Mouse (Mus musculus) CH12.LX (cell line): ENCODE results near the gene Kcna3. TPM values are rescaled to one million over a fixed set of nuclear protein-coding genes. Genes with fewer than 3 reads are reported as not detected.

Experiments
- DNase-seq: peaks from one replicate; pipeline ENCODE4 v3.0.0-alpha.2; 2013; ENCODE audit errors: extremely low read depth
- H3K27ac ChIP-seq: 2 replicates; pipeline ENCODE4 v1.5.1; 2012; ENCODE audit warnings: low read depth, mild to moderate bottlenecking, control low read depth, moderate library complexity; ENCODE audit not compliant: insufficient read depth
- H3K27me3 ChIP-seq: replicated peaks from 2 replicates; pipeline ENCODE3; 2012; ENCODE audit warnings: inconsistent platforms
- H3K36me3 ChIP-seq, 2 experiments: replicated peaks in 1 of 2; 2 replicates each; pipeline versions ENCODE3 to v1.6.1; 2012; ENCODE audit warnings: inconsistent platforms in 1 of 2, low read length in 1 of 2, mild to moderate bottlenecking in 1 of 2, mixed read lengths in 1 of 2, moderate library complexity in 1 of 2; ENCODE audit not compliant: control insufficient read depth in 1 of 2, insufficient read depth in 1 of 2
- H3K4me1 ChIP-seq, 2 experiments: 2 replicates each; pipeline ENCODE4 v1.6.1; 2012; ENCODE audit warnings: inconsistent platforms in 1 of 2, moderate library complexity in 1 of 2; ENCODE audit not compliant: insufficient read depth in 2 of 2, control insufficient read depth in 1 of 2
- H3K4me2 ChIP-seq: 2 replicates; pipeline ENCODE4 v1.6.1; 2012; ENCODE audit warnings: low read depth, mild to moderate bottlenecking, control low read depth; ENCODE audit not compliant: poor library complexity, insufficient read depth, severe bottlenecking
- H3K4me3 ChIP-seq, 3 experiments: fragments of 150-350 bp in 1 of 3; sonication (generic) in 1 of 3; replicated peaks in 1 of 3; 2 replicates each; pipeline versions ENCODE3 to v1.5.1; 2011 to 2012; ENCODE audit warnings: low read depth in 2 of 3, low read length in 2 of 3, mild to moderate bottlenecking in 2 of 3, moderate library complexity in 2 of 3, control low read depth in 1 of 3, improper control_type of control experiment in 1 of 3, inconsistent platforms in 1 of 3, mixed read lengths in 1 of 3; ENCODE audit not compliant: poor library complexity in 1 of 3
- H3K79me2 ChIP-seq: replicated peaks from 2 replicates; pipeline ENCODE4 v1.6.1; 2012; ENCODE audit warnings: mild to moderate bottlenecking, moderate library complexity; ENCODE audit not compliant: control insufficient read depth, poor library complexity, insufficient read depth, severe bottlenecking; ENCODE audit errors: extremely low read depth
- H3K9ac ChIP-seq: 2 replicates; pipeline ENCODE4 v1.6.1; 2012; ENCODE audit warnings: low read depth, mild to moderate bottlenecking, control low read depth, moderate library complexity; ENCODE audit not compliant: insufficient read depth
- H3K9me3 ChIP-seq: replicated peaks from 2 replicates; pipeline ENCODE3; 2012; ENCODE audit warnings: low read length, inconsistent platforms, mixed read lengths
- ELF1 ChIP-seq: IDR thresholded peaks from 2 replicates; pipeline ENCODE4 v1.6.1; 2014; ENCODE audit warnings: low read depth, mild to moderate bottlenecking, inconsistent platforms, low read length, improper control_type of control experiment
- EP300 ChIP-seq: IDR thresholded peaks from 2 replicates; pipeline ENCODE4 v1.6.1; 2011; ENCODE audit warnings: low read length, improper control_type of control experiment
- ETS1 ChIP-seq: conservative IDR thresholded peaks from 2 replicates; pipeline ENCODE4 v1.6.1; 2012; ENCODE audit warnings: low read depth, mild to moderate bottlenecking, inconsistent platforms, low read length, improper control_type of control experiment, moderate library complexity
- HCFC1 ChIP-seq: IDR thresholded peaks from 2 replicates; pipeline ENCODE4 v1.6.1; 2012; ENCODE audit warnings: low read depth, mild to moderate bottlenecking, inconsistent platforms, low read length, improper control_type of control experiment
- IRF4 ChIP-seq: IDR thresholded peaks from 2 replicates; pipeline ENCODE4 v1.6.1; 2014; ENCODE audit warnings: low read depth, mild to moderate bottlenecking, inconsistent platforms, low read length, improper control_type of control experiment
- JUN ChIP-seq: IDR thresholded peaks from 2 replicates; pipeline ENCODE4 v1.6.1; 2011; ENCODE audit warnings: low read depth, mild to moderate bottlenecking, low read length, improper control_type of control experiment, moderate library complexity; ENCODE audit not compliant: insufficient read depth
- JUND ChIP-seq: conservative IDR thresholded peaks from 2 replicates; pipeline ENCODE4 v1.6.1; 2011; ENCODE audit warnings: low read depth, low read length, improper control_type of control experiment
- KAT2A ChIP-seq: IDR thresholded peaks from 2 replicates; pipeline ENCODE4 v1.6.1; 2012; ENCODE audit warnings: low read length, improper control_type of control experiment, inconsistent platforms; ENCODE audit not compliant: insufficient replicate concordance
- MAZ ChIP-seq: IDR thresholded peaks from 2 replicates; pipeline ENCODE4 v1.6.1; 2012; ENCODE audit warnings: low read depth, mild to moderate bottlenecking, inconsistent platforms, low read length, improper control_type of control experiment, moderate library complexity
- NELFE ChIP-seq: IDR thresholded peaks from 2 replicates; pipeline ENCODE4 v1.6.1; 2011; ENCODE audit warnings: low read depth, low read length, improper control_type of control experiment
- PAX5 ChIP-seq: IDR thresholded peaks from 2 replicates; pipeline ENCODE4 v1.6.1; 2012; ENCODE audit warnings: low read length, inconsistent platforms, mixed read lengths
- POLR2AphosphoS2 ChIP-seq: IDR thresholded peaks from 2 replicates; pipeline ENCODE4 v1.6.1; 2011; ENCODE audit warnings: low read depth, low read length, improper control_type of control experiment
- SMC3 ChIP-seq: IDR thresholded peaks from 2 replicates; pipeline ENCODE4 v1.6.1; 2011; ENCODE audit warnings: low read depth, low read length, improper control_type of control experiment
- TBP ChIP-seq: conservative IDR thresholded peaks from 2 replicates; pipeline ENCODE4 v1.6.1; 2011; ENCODE audit warnings: low read depth, low read length, improper control_type of control experiment
- UBTF ChIP-seq: IDR thresholded peaks from 2 replicates; pipeline ENCODE4 v1.6.1; 2012; ENCODE audit warnings: low read depth, mild to moderate bottlenecking, inconsistent platforms, low read length, improper control_type of control experiment, moderate library complexity
- ZKSCAN1 ChIP-seq: IDR thresholded peaks from 2 replicates; pipeline ENCODE4 v1.6.1; 2012; ENCODE audit warnings: low read depth, inconsistent platforms, low read length, improper control_type of control experiment, borderline replicate concordance
- ZNF384 ChIP-seq: IDR thresholded peaks from 2 replicates; pipeline ENCODE4 v1.6.1; 2012; ENCODE audit warnings: low read depth, low read length, improper control_type of control experiment, inconsistent platforms
- dilution Hi-C: fragments of 300-500 bp; cut with MboI; formaldehyde crosslinking; loops from 2 replicates; pipeline ENCODE4 v1.14.3; 2020; ENCODE audit warnings: low sequenced_read_pairs; ENCODE audit not compliant: extremely low pct_unique_long_range_greater_than_20kb, extremely low pct_ligation_motif_present
- in situ Hi-C: fragments of 300-500 bp; cut with MboI; formaldehyde crosslinking; loops from 3 replicates; pipeline ENCODE4 v1.14.3; 2019; ENCODE audit warnings: low sequenced_read_pairs, low pct_ligation_motif_present, low pct_unique_long_range_greater_than_20kb, mixed read lengths
- polyA plus RNA-seq: library from polyadenylated mRNA; unstranded; fragments of >175 nt; gene quantifications from 2 replicates; pipeline ENCODE4 v1.2.1, GENCODE M21; 2012; ENCODE audit warnings: low read depth; ENCODE audit not compliant: insufficient read length
- total RNA-seq, 2 experiments: library from RNA; depleted of rRNA; stranded (reverse); fragments of 300-350 nt in 1 of 2; fragments of >200 nt in 1 of 2; gene quantifications; 2 replicates each; pipeline ENCODE4 v1.2.3; 2012 to 2014

Kcna3 gene
- total and polyA plus RNA-seq, 3 experiments: 0.85 TPM; not detected in 2

GRCm38 (mm10) chr3:107038661-107039223 is 2.8 kb downstream of the Kcna3 start (continued):
- TF ChIP-seq EP300: no peak

GRCm38 (mm10) chr3:107039306-107039705 is 3.3 kb downstream of the Kcna3 start:
- TF ChIP-seq ZNF384 (0 out of 2 replicates have a peak, but pooled peaks have one; percentile 1), KAT2A (no peak)
- TF ChIP-seq, all 38 proteins: peak for 1
- no peak for DNase-seq
- H3K36me3 ChIP-seq: no peaks in the 10 kb centered on the region

GRCm38 (mm10) chr3:107040408-107040807 is 4.4 kb downstream of the Kcna3 start:
- in situ Hi-C loops: no loop called here
- dilution Hi-C loops: no loop called here
- Histone ChIP-seq H3K4me3 (no peak overlapping the region), H3K4me1 (peaks cover 4 to 50% of the 10 kb centered on the region in 2 experiments; a peak in 3 of 4 replicates), H3K9me3 (peaks cover 19% of the 10 kb centered on the region), H3K27me3 (peaks cover 4% of the 10 kb centered on the region), H3K36me3 (no peaks in the 10 kb centered on the region), H3K9ac (no peak overlapping the region), H3K27ac (no peak overlapping the region), H3K4me2 (no peak overlapping the region), H3K79me2 (no peaks in the 10 kb centered on the region)
- TF ChIP-seq IRF4 (peak; percentile 14; the same call in 1 of the 2 replicates), ELF1 (no peak), POLR2AphosphoS2 (no peak), TBP (no peak), JUND (peak; percentile 48; the same call in 1 of the 2 replicates), ZKSCAN1 (no peak), JUN (peak; percentile 60), SMC3 (no peak), MAZ (no peak), EP300 (0 out of 2 replicates have a peak, but pooled peaks have one; percentile 30), UBTF (no peak), PAX5 (no peak), HCFC1 (no peak), NELFE (no peak), ETS1 (peak; percentile 23; the same call in 1 of the 2 replicates)
- DNase-seq: no peak

More at GRCm38 (mm10) chr3:107039306-107039705, 3.3 kb downstream of the Kcna3 start:
- Histone ChIP-seq H3K4me3 (no peak overlapping the region), H3K4me2 (peak overlapping the region; percentile 38), H3K4me1 (peaks cover 3 to 40% of the 10 kb centered on the region in 2 experiments; a peak in 3 of 4 replicates), H3K9me3 (peaks cover 19% of the 10 kb centered on the region), H3K27ac (no peak overlapping the region), H3K79me2 (no peaks in the 10 kb centered on the region), H3K9ac (no peak overlapping the region), H3K27me3 (peaks cover 4% of the 10 kb centered on the region)
- in situ Hi-C loops (no loop called here), dilution Hi-C loops (no loop called here)
